Mouse (Mus musculus) G1E (cell line): Measurements from ENCODE around the gene Lfng.

Experiments
- CTCF ChIP-seq: IDR thresholded peaks from 2 replicates; pipeline ENCODE4 v1.5.1; 2012; ENCODE audit warnings: low read depth, low read length, inconsistent platforms, mixed read lengths
- GATA2 ChIP-seq: IDR thresholded peaks from 2 replicates; pipeline ENCODE4 v1.6.1; 2012; ENCODE audit warnings: low read depth, low read length, inconsistent platforms, borderline replicate concordance
- POLR2AphosphoS5 ChIP-seq: IDR thresholded peaks from 2 replicates; pipeline ENCODE4 v1.6.1; 2012; ENCODE audit warnings: low read depth, low read length, inconsistent platforms; ENCODE audit not compliant: insufficient replicate concordance

DNA sequence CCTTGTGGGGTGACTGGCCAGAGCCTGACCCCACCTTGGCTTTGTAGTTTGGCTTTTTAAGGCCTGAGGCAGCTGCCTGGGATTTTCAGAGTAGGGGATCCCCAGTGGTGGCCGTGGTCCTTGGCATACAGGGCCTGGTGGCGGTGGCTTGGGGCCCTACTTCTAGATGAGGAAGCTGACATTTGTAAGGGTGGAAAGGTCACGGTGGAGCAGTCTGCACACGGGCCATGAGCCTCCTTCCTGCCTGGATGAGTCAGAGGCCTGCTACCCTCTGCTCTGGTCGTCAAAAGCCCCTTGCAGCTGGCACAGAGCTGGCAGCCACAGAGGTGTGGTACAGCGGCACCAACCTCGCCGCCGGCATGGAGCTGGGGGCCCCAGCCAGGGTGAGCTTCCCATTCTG, 9.6 kb downstream of the Lfng start:
- no peak for TF ChIP-seq CTCF
- TF ChIP-seq GATA2, result no peak
- TF ChIP-seq POLR2AphosphoS5, result no peak
